Comparison of ENCODE assay signal across 21 mouse cellular contexts in genomic region chr9:116085999-116086398, GRCm38 (mm10).
DNase-seq lines count a peak whose midpoint lies in the region; ATAC-seq and TF ChIP-seq lines count a peak whose summit lies in the region.
"Had no signal": no experiment of that assay in that cellular context is flagged by ENCODE, and none has a peak within 500 bp of the region (broad histone marks: within the 10 kb centered on the region; RNA-seq: fewer than 3 reads in every experiment).

No protein-coding gene starts in this region.

- TF ChIP-seq RAD21 in CH12.LX (IDR thresholded peaks at IDR 0.05; ENCODE audit: low read depth, low read length): no peak

- no peak for TF ChIP-seq EP300 in CH12.LX (IDR thresholded peaks at IDR 0.05; ENCODE audit: low read length)

- no peaks in the 10 kb centered on the region for H3K79me2 ChIP-seq in CH12.LX (replicated peaks; ENCODE audit: control insufficient read depth, extremely low read depth, insufficient read depth, poor library complexity, severe bottlenecking)
- no peaks in the 10 kb centered on the region for H3K79me2 ChIP-seq in myocyte (ENCODE audit: control insufficient read depth, insufficient read depth)

- no peaks in the 10 kb centered on the region for H3K36me3 ChIP-seq in forebrain, embryonic 14.5 days (ENCODE audit: control insufficient read depth, insufficient read depth, low read length)
- H3K36me3 ChIP-seq in forebrain, embryonic 12.5 days (replicated peaks): no peaks in the 10 kb centered on the region
- H3K36me3 ChIP-seq in forebrain, postnatal 0 days (ENCODE audit: insufficient read depth): no peaks in the 10 kb centered on the region
- H3K36me3 ChIP-seq in forebrain, embryonic 15.5 days: no peaks in the 10 kb centered on the region
- H3K36me3 ChIP-seq in CH12.LX (replicated peaks in 1 of 2; ENCODE audit: control insufficient read depth in 1 of 2, insufficient read depth in 1 of 2, low read length in 1 of 2) (peaks cover 32 to 45% of the 10 kb centered on the region in 2 experiments), myocyte (ENCODE audit: control insufficient read depth, insufficient read depth) (peaks cover 3% of the 10 kb centered on the region)
- H3K36me3 ChIP-seq: forebrain, embryonic 10.5 days had no signal

- H3K9ac ChIP-seq in forebrain, embryonic 14.5 days (ENCODE audit: low read length): no peak overlapping the region
- H3K9ac ChIP-seq in forebrain, embryonic 12.5 days: no peak overlapping the region
- H3K9ac ChIP-seq in forebrain, postnatal 0 days: no peak overlapping the region
- no peak overlapping the region for H3K9ac ChIP-seq in forebrain, embryonic 15.5 days (replicated peaks)
- H3K9ac ChIP-seq in CH12.LX (ENCODE audit: insufficient read depth, low read depth): no peak overlapping the region
- H3K9ac ChIP-seq: embryonic facial prominence, embryonic 13.5 days; embryonic facial prominence, embryonic 15.5 days had no signal

- H3K4me2 ChIP-seq in forebrain, embryonic 14.5 days (ENCODE audit: low read length): no peak overlapping the region
- H3K4me2 ChIP-seq in forebrain, embryonic 12.5 days: no peak overlapping the region
- no peak overlapping the region for H3K4me2 ChIP-seq in forebrain, postnatal 0 days (ENCODE audit: low read depth)
- H3K4me2 ChIP-seq in forebrain, embryonic 15.5 days (replicated peaks): no peak overlapping the region
- no peak overlapping the region for H3K4me2 ChIP-seq in CH12.LX (ENCODE audit: insufficient read depth, low read depth, poor library complexity, severe bottlenecking)
- H3K4me2 ChIP-seq in myocyte (ENCODE audit: low read depth): no peak overlapping the region
- H3K4me2 ChIP-seq: embryonic facial prominence, embryonic 13.5 days; embryonic facial prominence, embryonic 15.5 days had no signal

- in situ Hi-C loops in CH12.LX (cut with MboI; ENCODE audit: low pct_ligation_motif_present, low pct_unique_long_range_greater_than_20kb, low sequenced_read_pairs): loop anchor here (10.0 kb wide), 2 partner anchors 89 to 239 kb away; partner anchors contain the start of gene Tgfbr2

- no peak overlapping the region for H3K4me3 ChIP-seq in forebrain, embryonic 14.5 days (ENCODE audit: low read depth, low read length)
- H3K4me3 ChIP-seq in forebrain, embryonic 12.5 days (replicated peaks): no peak overlapping the region
- no peak overlapping the region for H3K4me3 ChIP-seq in forebrain, postnatal 0 days (ENCODE audit: low read depth, low read length)
- no peak overlapping the region for H3K4me3 ChIP-seq in forebrain, embryonic 15.5 days
- H3K4me3 ChIP-seq in CH12.LX (replicated peaks in 1 of 3; ENCODE audit: low read depth in 2 of 3, low read length in 2 of 3, poor library complexity in 1 of 3) (no peak overlapping the region), myocyte (no peak overlapping the region)
- H3K4me3 ChIP-seq: embryonic facial prominence, embryonic 13.5 days; embryonic facial prominence, embryonic 15.5 days; erythroblast, embryonic 14.5 days; forebrain, embryonic 10.5 days had no signal

- ATAC-seq in forebrain, embryonic 14.5 days: peak; percentile 37; the same call in 1 of the 2 replicates
- ATAC-seq in forebrain, embryonic 12.5 days (ENCODE audit: low FRiP score): no peak
- ATAC-seq in forebrain, postnatal 0 days: peak; percentile 77
- ATAC-seq in forebrain, embryonic 15.5 days (replicated peaks): no peak
- ATAC-seq: CD4-positive, CD25-positive, alpha-beta regulatory T cell, adult 4 months had no signal

- peaks cover 4% of the 10 kb centered on the region; the same call in 1 of the 2 replicates for H3K4me1 ChIP-seq in forebrain, embryonic 14.5 days (ENCODE audit: control insufficient read depth, insufficient read depth, low read length)
- H3K4me1 ChIP-seq in forebrain, embryonic 12.5 days: no peaks in the 10 kb centered on the region
- no peaks in the 10 kb centered on the region for H3K4me1 ChIP-seq in forebrain, postnatal 0 days (ENCODE audit: insufficient read depth)
- peaks cover 11% of the 10 kb centered on the region for H3K4me1 ChIP-seq in forebrain, embryonic 15.5 days
- H3K4me1 ChIP-seq in CH12.LX (ENCODE audit: control insufficient read depth in 1 of 2, insufficient read depth in 2 of 2): peaks cover 9 to 47% of the 10 kb centered on the region in 2 experiments
- H3K4me1 ChIP-seq: embryonic facial prominence, embryonic 13.5 days; embryonic facial prominence, embryonic 15.5 days; forebrain, embryonic 10.5 days had no signal

- H3K9me3 ChIP-seq in forebrain, embryonic 14.5 days (replicated peaks; ENCODE audit: control insufficient read depth, low read length): no peaks in the 10 kb centered on the region
- H3K9me3 ChIP-seq in forebrain, embryonic 12.5 days: no peaks in the 10 kb centered on the region
- H3K9me3 ChIP-seq in forebrain, postnatal 0 days (ENCODE audit: low read length): no peaks in the 10 kb centered on the region
- H3K9me3 ChIP-seq in forebrain, embryonic 15.5 days: no peaks in the 10 kb centered on the region
- H3K9me3 ChIP-seq in CH12.LX (replicated peaks; ENCODE audit: low read length): no peaks in the 10 kb centered on the region
- H3K9me3 ChIP-seq: embryonic facial prominence, embryonic 13.5 days; embryonic facial prominence, embryonic 15.5 days; forebrain, embryonic 10.5 days had no signal

- 82% methylated on average over 6 of the region's 6 CpGs for WGBS in forebrain, embryonic 14.5 days
- 87% methylated on average over 6 of the region's 6 CpGs for WGBS in forebrain, embryonic 12.5 days
- 64% methylated on average over 6 of the region's 6 CpGs for whole genome bisulfite sequencing in forebrain, postnatal 0 days
- 74% methylated on average over 6 of the region's 6 CpGs for WGBS in forebrain, embryonic 15.5 days

- no peak for TF ChIP-seq CTCF in forebrain, postnatal 0 days (IDR thresholded peaks at IDR 0.05; ENCODE audit: low read depth)
- TF ChIP-seq CTCF in CH12.LX (conservative IDR thresholded peaks at IDR 0.05 in 1 of 2, IDR thresholded peaks at IDR 0.05 in 1 of 2; ENCODE audit: low read depth in 2 of 2, low read length in 2 of 2): no peak

- DNase-seq in forebrain, embryonic 14.5 days (ENCODE audit: low spot score): peak; percentile 33
- peak; percentile 34 for DNase-seq in forebrain, postnatal 0 days
- no peak for DNase-seq in CH12.LX (ENCODE audit: extremely low read depth)
- no peak for DNase-seq in lung, postnatal 10 days
- DNase-seq: adrenal gland, adult 2 months; adrenal gland, postnatal 10 days; adrenal gland, postnatal 25 days; B cell, adult 2 months; cerebellum, adult 11-12 months; cerebellum, adult 2 months; cerebellum, adult 9-10 months; cerebellum, postnatal 10 days; cerebellum, postnatal 25 days had no signal

- no peak overlapping the region for H3K27ac ChIP-seq in forebrain, embryonic 14.5 days (ENCODE audit: low read depth, low read length)
- no peak overlapping the region for H3K27ac ChIP-seq in forebrain, embryonic 12.5 days
- H3K27ac ChIP-seq in forebrain, postnatal 0 days (ENCODE audit: low read depth, low read length): no peak overlapping the region
- H3K27ac ChIP-seq in forebrain, embryonic 15.5 days (replicated peaks): no peak overlapping the region
- H3K27ac ChIP-seq in CH12.LX (ENCODE audit: insufficient read depth, low read depth): no peak overlapping the region
- H3K27ac ChIP-seq: embryonic facial prominence, embryonic 13.5 days; embryonic facial prominence, embryonic 15.5 days; forebrain, embryonic 10.5 days had no signal

- no peak overlapping the region for H3ac ChIP-seq in myocyte (ENCODE audit: control insufficient read depth, insufficient read length)

- no peaks in the 10 kb centered on the region for H3K27me3 ChIP-seq in forebrain, embryonic 14.5 days (replicated peaks; ENCODE audit: control insufficient read depth, insufficient read depth, low read length)
- no peaks in the 10 kb centered on the region for H3K27me3 ChIP-seq in forebrain, embryonic 12.5 days
- H3K27me3 ChIP-seq in forebrain, postnatal 0 days (ENCODE audit: insufficient read depth, low read length): no peaks in the 10 kb centered on the region
- H3K27me3 ChIP-seq in forebrain, embryonic 15.5 days: no peaks in the 10 kb centered on the region
- no peaks in the 10 kb centered on the region for H3K27me3 ChIP-seq in CH12.LX (replicated peaks)
- H3K27me3 ChIP-seq in myocyte (ENCODE audit: control insufficient read depth, insufficient read depth, insufficient read length): no peaks in the 10 kb centered on the region
- H3K27me3 ChIP-seq: embryonic facial prominence, embryonic 13.5 days; embryonic facial prominence, embryonic 15.5 days had no signal

- dilution Hi-C loops in CH12.LX (cut with MboI; ENCODE audit: extremely low pct_ligation_motif_present, extremely low pct_unique_long_range_greater_than_20kb, low sequenced_read_pairs): no loop called here

- no peak for TF ChIP-seq POLR2A in CH12.LX (IDR thresholded peaks at IDR 0.05; ENCODE audit: low read depth, low read length)
- TF ChIP-seq POLR2A in myocyte (IDR thresholded peaks at IDR 0.05; ENCODE audit: insufficient read length, low read depth): no peak

TF ChIP-seq in CH12.LX, 34 proteins besides CTCF, POLR2A, EP300 and RAD21:
- TF ChIP-seq USF2 (conservative IDR thresholded peaks at IDR 0.05; ENCODE audit: low read depth, low read length) (no peak), POLR2AphosphoS2 (IDR thresholded peaks at IDR 0.05; ENCODE audit: low read depth, low read length) (0 out of 2 replicates have a peak, but pooled peaks have one; percentile 33), MAX (IDR thresholded peaks at IDR 0.05; ENCODE audit: low read length) (no peak)
TF ChIP-seq in CH12.LX: peak in this region for 1.

TF ChIP-seq in myocyte, 11 proteins besides CTCF, POLR2A, EP300 and RAD21:
- TF ChIP-seq MAX (IDR thresholded peaks at IDR 0.05; ENCODE audit: low read depth): no peak
- TF ChIP-seq POLR2AphosphoS2 (IDR thresholded peaks at IDR 0.05; ENCODE audit: insufficient read length, low read depth): peak; percentile 55
- TF ChIP-seq MYOD1 (IDR thresholded peaks at IDR 0.05; ENCODE audit: control insufficient read depth in 1 of 3, insufficient read length in 2 of 3, low read depth in 2 of 3): no peak

Comparison
In these comparisons a context has a peak if more than half of its experiments do, and no peak if none do; other contexts are left out.
1. ATAC-seq: peak in forebrain, embryonic 14.5 days (single experiment) and forebrain, postnatal 0 days (single experiment); none in forebrain, embryonic 12.5 days (single experiment) and forebrain, embryonic 15.5 days (single experiment).
2. DNase-seq: peak in forebrain, embryonic 14.5 days (single experiment) and forebrain, postnatal 0 days (single experiment); none in CH12.LX (single experiment) and lung, postnatal 10 days (single experiment).